Mouse (Mus musculus) heart, adult 2 months (tissue): Measurements from ENCODE around the gene Lrrc25. TPM values are rescaled to one million over a fixed set of nuclear protein-coding genes. Genes with fewer than 3 reads are reported as not detected.

ENCODE experiments used
- DNase-seq, 2 experiments: peaks; one replicate each; pipeline ENCODE4 v3.0.0; 2021
- H3K27ac ChIP-seq: fragments of 200-600 bp; 2 replicates; pipeline ENCODE4 v1.8.1; 2022
- H3K27me3 ChIP-seq: fragments of 200-500 bp; 2 replicates; pipeline ENCODE4 v1.6.1; 2012; ENCODE audit warnings: mild to moderate bottlenecking, low read length, inconsistent platforms, mixed read lengths; ENCODE audit not compliant: control insufficient read depth, insufficient read depth
- H3K36me3 ChIP-seq: fragments of 200-500 bp; 2 replicates; pipeline ENCODE4 v1.6.1; 2012; ENCODE audit warnings: low read length, inconsistent platforms; ENCODE audit not compliant: control insufficient read depth, insufficient read depth
- H3K4me1 ChIP-seq: fragments of 200-500 bp; 2 replicates; pipeline ENCODE4 v1.6.1; 2011; ENCODE audit warnings: low read length; ENCODE audit not compliant: control insufficient read depth, insufficient read depth
- H3K4me3 ChIP-seq: fragments of 200-600 bp; 2 replicates; pipeline ENCODE4 v1.8.1; 2022
- H3K79me2 ChIP-seq: fragments of 200-500 bp; replicated peaks from 2 replicates; pipeline ENCODE4 v1.6.1; 2012; ENCODE audit warnings: mild to moderate bottlenecking, inconsistent platforms, low read length, moderate library complexity, mixed read lengths; ENCODE audit not compliant: control insufficient read depth, insufficient read depth
- H3K9ac ChIP-seq: fragments of 200-500 bp; 2 replicates; pipeline ENCODE4 v1.6.1; 2012; ENCODE audit warnings: low read depth, mild to moderate bottlenecking, control low read depth, inconsistent platforms, low read length, mixed read lengths
- CTCF ChIP-seq: fragments of 200-600 bp; IDR thresholded peaks from 2 replicates; pipeline ENCODE4 v1.8.1; 2022; ENCODE audit warnings: antibody characterized with exemption, mild to moderate bottlenecking, moderate library complexity
- EP300 ChIP-seq: fragments of 200-500 bp; IDR thresholded peaks from 2 replicates; pipeline ENCODE4 v1.6.1; 2011; ENCODE audit warnings: low read depth, low read length, control low read depth; ENCODE audit not compliant: insufficient read depth
- POLR2A ChIP-seq: fragments of 200-500 bp; IDR thresholded peaks from 2 replicates; pipeline ENCODE4 v1.6.1; 2011; ENCODE audit warnings: mild to moderate bottlenecking, low read depth, low read length, control low read depth; ENCODE audit not compliant: insufficient read depth
- WGBS: fragments of 180-500 bp; shearing (Covaris S2); methylation state at CpG from one replicate; pipeline ENCODE4 v1.1.7; 2018; 5-methylcytosine and 5-hydroxymethylcytosine counted together
- intact Hi-C: fragments of 180-260 bp; cut with DNase I; formaldehyde crosslinking; loops from one replicate; pipeline ENCODE4 v1.15.1; 2025
- polyA plus RNA-seq: library from polyadenylated mRNA; depleted of rRNA; stranded (reverse); fragments of >200 nt; gene quantifications from 2 replicates; pipeline ENCODE4 v1.2.3, GENCODE M21; 2012
- total RNA-seq, 2 experiments: library from RNA; stranded (reverse); gene quantifications; 2 replicates each; pipeline ENCODE4 v1.2.3; 2021

Gene Lrrc25
- total and polyA plus RNA-seq, 3 experiments: 1.6 to 4.5 (median 1.8) TPM

DNA sequence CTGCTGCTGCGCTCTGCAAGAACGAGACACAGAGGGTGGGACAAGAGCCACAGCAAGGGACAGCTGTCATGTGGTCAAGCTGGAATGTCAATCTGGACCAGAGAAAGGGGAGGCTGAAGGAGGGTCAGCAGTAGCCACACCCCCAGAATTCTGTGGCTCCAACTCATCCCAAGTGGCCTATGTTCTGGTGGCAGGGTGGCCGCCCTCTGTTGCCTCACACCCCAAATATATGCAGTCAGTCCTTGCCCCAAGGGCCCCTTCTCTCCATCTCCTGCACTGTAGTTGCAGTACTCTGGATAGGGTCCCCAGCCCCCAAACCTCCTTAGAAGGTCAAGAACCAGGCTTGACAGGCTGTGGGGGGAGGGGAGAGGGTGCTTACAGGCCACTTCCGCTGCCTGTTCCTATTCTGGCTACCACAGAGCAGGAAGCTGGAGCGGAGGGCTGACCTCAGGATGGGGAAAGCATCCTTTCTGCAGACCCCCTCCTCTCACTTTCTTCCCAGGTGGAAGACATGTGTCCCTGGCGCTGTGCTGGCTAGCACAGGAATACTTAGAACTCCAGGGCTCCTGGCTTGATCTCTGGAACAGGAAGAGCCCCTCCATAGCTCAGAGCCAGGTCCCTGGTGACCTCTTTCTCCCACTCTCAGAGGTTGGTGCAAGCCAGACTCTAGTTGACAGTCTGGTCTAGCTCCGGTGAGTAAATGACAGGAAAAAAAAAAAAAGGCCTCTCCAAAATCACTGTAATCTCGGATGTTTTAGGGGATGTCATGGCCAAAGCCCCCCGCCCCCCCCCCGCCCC, 15.3 kb upstream of the Lrrc25 start:
- H3K27me3 ChIP-seq: no peaks in the 10 kb centered on the region
- TF ChIP-seq EP300: no peak
- no peak for TF ChIP-seq CTCF
- TF ChIP-seq POLR2A: no peak
- peak; percentile 52 to 57 for DNase-seq
- no peak overlapping the region for H3K4me3 ChIP-seq
- no peaks in the 10 kb centered on the region for H3K36me3 ChIP-seq
- H3K27ac ChIP-seq: peak overlapping the region; percentile 62
- peaks cover 4% of the 10 kb centered on the region for H3K4me1 ChIP-seq
- intact Hi-C loops: no loop called here
- H3K9ac ChIP-seq: no peak overlapping the region
- 35% methylated on average over 10 of the region's 10 CpGs for whole genome bisulfite sequencing
- no peaks in the 10 kb centered on the region for H3K79me2 ChIP-seq

DNA sequence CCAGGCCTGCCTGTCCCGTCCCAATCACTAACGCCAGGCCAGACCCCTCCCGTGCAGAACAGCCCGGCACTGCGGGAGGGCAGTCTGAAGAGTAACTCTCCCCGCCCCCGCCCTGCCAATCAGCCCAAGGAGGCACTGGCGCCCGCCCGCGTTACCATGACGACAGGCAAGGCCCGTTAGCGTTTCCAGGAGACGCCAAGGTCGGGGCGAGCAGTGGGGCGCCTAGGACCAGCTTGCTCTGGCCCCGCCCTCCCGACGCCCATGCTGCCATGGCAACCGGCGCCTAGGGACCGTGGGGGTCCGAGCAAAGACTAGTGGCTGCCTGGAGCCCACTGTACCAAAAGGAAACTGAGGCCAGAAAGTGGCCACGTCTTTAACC, 14.7 kb upstream of the Lrrc25 start:
- Histone ChIP-seq H3K27ac (no peak overlapping the region), H3K9ac (no peak overlapping the region), H3K79me2 (no peaks in the 10 kb centered on the region), H3K4me1 (peaks cover 4% of the 10 kb centered on the region), H3K36me3 (no peaks in the 10 kb centered on the region), H3K4me3 (no peak overlapping the region), H3K27me3 (no peaks in the 10 kb centered on the region)
- TF ChIP-seq CTCF (no peak), EP300 (no peak), POLR2A (no peak)
- intact Hi-C loops: no loop called here
- DNase-seq: peak; percentile 71 to 82
- WGBS: 8% methylated on average over 26 of the region's 26 CpGs

DNA sequence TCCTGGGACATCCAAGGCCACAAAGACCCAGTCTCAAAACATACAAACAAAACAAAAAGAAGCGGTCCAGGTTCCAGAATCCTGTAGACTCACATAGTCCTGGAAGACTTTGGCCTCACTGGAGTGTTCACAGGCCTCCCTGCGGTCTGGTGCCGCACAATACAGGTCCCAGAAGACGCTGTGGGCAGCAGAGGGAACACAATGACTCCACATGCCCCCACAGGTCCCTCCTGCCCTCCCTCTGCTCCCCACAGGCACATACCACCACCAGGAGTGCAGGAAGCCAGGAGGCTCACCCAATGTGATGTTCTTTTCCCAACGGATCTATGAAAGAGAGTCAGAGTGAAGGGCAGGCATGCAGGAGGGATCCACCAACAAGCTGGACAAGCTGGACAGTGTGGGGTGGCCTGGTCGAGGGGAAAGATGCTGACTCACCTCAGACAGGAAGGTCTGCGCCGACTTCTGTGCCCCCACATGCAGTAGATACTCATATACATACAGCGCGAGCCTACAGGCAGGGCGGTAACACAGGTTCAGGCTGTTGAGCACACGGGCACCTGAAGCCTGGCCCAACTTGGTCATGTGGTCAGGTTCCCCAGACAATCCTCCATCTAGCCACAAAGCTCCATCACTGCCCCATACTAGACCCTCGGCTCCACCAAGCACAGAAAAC, 13.7 kb upstream of the Lrrc25 start:
- Histone ChIP-seq H3K27ac (no peak overlapping the region), H3K4me3 (no peak overlapping the region), H3K4me1 (peaks cover 4% of the 10 kb centered on the region), H3K79me2 (no peaks in the 10 kb centered on the region), H3K9ac (no peak overlapping the region), H3K27me3 (no peaks in the 10 kb centered on the region), H3K36me3 (no peaks in the 10 kb centered on the region)
- TF ChIP-seq EP300 (no peak), POLR2A (no peak), CTCF (no peak)
- intact Hi-C loops: no loop called here
- 96% methylated on average over 13 of the region's 13 CpGs for WGBS
- peak in 1 of 2 experiments; percentile 16 for DNase-seq

DNA sequence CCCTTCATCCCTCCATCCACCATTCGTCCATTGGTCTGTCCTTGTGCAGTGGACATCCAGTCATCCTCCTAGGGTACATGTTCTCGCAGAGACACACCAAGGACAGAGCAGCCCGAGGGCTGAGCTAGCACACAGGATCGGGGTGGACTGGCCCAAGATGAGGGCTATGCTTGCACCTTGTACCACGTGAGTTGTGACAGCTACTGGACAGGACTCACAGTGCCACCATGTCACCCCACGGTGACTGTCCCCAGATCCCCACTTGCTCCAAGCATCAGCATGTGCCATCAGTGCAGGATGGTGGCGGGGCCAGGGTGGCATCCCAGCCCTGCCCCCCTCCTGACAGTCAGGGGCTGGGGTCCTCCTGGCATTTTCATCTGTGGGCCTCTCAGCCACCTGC, 11.4 kb upstream of the Lrrc25 start:
- H3K79me2 ChIP-seq: no peaks in the 10 kb centered on the region
- peaks cover 11% of the 10 kb centered on the region for H3K4me1 ChIP-seq
- H3K27ac ChIP-seq: no peak overlapping the region
- intact Hi-C loops: no loop called here
- H3K4me3 ChIP-seq: no peak overlapping the region
- no peak overlapping the region for H3K9ac ChIP-seq
- 83% methylated on average over 7 of the region's 7 CpGs for WGBS
- no peaks in the 10 kb centered on the region for H3K27me3 ChIP-seq
- H3K36me3 ChIP-seq: no peaks in the 10 kb centered on the region
- TF ChIP-seq POLR2A (no peak), EP300 (no peak), CTCF (no peak)
- peak in 1 of 2 experiments; percentile 20 for DNase-seq

DNA sequence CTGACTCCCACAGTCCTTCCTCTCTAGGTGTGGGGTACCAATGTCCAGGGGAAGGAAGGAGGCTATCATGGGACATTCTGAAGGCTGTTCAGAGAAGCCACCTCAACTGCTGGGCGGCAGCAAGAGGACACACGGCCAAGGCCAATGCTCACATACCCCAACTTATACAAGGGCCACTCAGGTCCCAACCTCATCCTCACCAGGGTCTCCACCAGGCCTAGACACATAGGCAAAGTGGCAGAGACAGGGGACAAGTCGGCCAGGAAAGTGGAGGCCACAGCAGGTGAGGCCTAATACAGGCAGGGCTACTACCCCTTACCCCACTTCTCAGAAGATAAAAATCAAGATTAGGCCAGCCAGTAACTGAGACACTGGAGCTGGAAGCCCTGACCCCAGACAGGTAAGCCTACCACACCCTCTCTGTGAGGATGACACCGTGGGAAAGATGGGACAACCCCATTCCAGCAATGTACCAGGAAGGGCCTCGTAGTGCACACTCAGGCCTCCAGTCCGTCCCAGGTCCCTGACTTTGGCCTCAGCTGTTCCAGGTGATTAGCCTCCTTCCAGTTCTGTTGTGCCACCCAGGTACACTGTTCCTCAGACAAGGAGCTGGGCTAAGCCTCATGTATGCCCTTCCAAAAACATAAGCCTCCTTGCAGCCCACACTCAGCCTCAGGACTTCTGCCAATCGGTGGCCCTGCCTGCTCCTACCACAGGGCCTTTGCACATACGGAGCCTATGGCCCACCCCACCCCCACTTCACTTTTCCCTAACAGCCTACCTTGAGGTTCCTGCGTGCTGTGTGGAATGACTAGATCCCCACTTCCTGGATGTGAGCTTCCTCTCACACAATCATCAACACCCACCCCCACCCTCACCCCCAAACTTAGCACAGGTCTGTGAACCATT, 9.8 kb upstream of the Lrrc25 start:
- H3K27me3 ChIP-seq: no peaks in the 10 kb centered on the region
- H3K4me3 ChIP-seq: no peak overlapping the region
- no peaks in the 10 kb centered on the region for H3K36me3 ChIP-seq
- no peaks in the 10 kb centered on the region for H3K79me2 ChIP-seq
- no peak overlapping the region for H3K9ac ChIP-seq
- intact Hi-C loops: no loop called here
- H3K4me1 ChIP-seq: peaks cover 8% of the 10 kb centered on the region
- no peak for TF ChIP-seq POLR2A
- TF ChIP-seq CTCF: no peak
- TF ChIP-seq EP300: no peak
- WGBS: 82% methylated on average over 9 of the region's 9 CpGs
- peak in 1 of 2 experiments; percentile 17 for DNase-seq
- H3K27ac ChIP-seq: no peak overlapping the region
